ENCODE assay signal across 16 mouse cellular contexts in the genomic region with DNA sequence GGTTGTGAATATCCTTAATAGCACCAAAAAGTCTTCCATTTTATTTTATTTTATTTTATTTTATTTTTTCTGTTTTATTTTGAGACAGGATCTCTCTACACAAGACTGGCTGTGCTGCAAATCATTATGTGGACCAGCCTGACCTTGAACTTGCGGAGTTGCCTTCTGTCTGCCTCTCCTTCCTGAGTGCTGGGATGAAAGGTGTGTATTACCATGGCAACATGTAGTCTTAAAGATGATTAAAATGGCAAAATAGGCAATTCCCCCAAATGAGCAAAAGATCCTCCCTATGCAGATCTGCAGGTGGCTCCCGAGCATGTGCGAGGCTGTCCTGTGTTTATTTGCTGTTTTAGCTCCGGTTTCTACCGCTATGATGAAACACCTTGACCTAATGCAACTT.
"Had no signal": no experiment of that assay in that cellular context is flagged by ENCODE, and none has a peak within 500 bp of the region (broad histone marks: within the 10 kb centered on the region; RNA-seq: fewer than 3 reads in every experiment).

No protein-coding gene starts in this region.

- H3K4me1 ChIP-seq: neural tube, embryonic 13.5 days; neural tube, embryonic 15.5 days; stomach, embryonic 15.5 days had no signal

- H3K27me3 ChIP-seq: neural tube, embryonic 13.5 days; neural tube, embryonic 15.5 days; stomach, embryonic 15.5 days had no signal

- H3K9ac ChIP-seq: neural tube, embryonic 13.5 days; neural tube, embryonic 15.5 days; stomach, embryonic 15.5 days had no signal

- H3K36me3 ChIP-seq: neural tube, embryonic 13.5 days; neural tube, embryonic 15.5 days; stomach, embryonic 15.5 days had no signal

- H3K4me2 ChIP-seq: neural tube, embryonic 13.5 days; neural tube, embryonic 15.5 days; stomach, embryonic 15.5 days had no signal

- H3K4me3 ChIP-seq: neural tube, embryonic 13.5 days; neural tube, embryonic 15.5 days; stomach, embryonic 15.5 days had no signal

- H3K9me3 ChIP-seq: neural tube, embryonic 15.5 days; stomach, embryonic 15.5 days had no signal

- H3K27ac ChIP-seq: neural tube, embryonic 13.5 days; neural tube, embryonic 15.5 days; stomach, embryonic 15.5 days; stomach, postnatal 0 days had no signal

- DNase-seq: retina, postnatal 1 day; right cerebral cortex, adult 18-20 months; right cerebral cortex, postnatal 14 days; right cerebral cortex, postnatal 25 days; right cerebral cortex, postnatal 4 days; spleen, adult 18-20 months; thymus, adult 18-20 months; thymus, adult 2 months; thymus, postnatal 14 days; thymus, postnatal 25 days; thymus, postnatal 36 days; thymus, postnatal 4 days had no signal
